Comparison of ENCODE assay signal across 10 mouse cellular contexts in genomic region chr9:41328959-41329358, GRCm38 (mm10).
DNase-seq lines count a peak whose midpoint lies in the region; ATAC-seq and TF ChIP-seq lines count a peak whose summit lies in the region.
"Had no signal": no experiment of that assay in that cellular context is flagged by ENCODE, and none has a peak within 500 bp of the region (broad histone marks: within the 10 kb centered on the region; RNA-seq: fewer than 3 reads in every experiment).

No protein-coding gene starts in this region.

- H3K9ac ChIP-seq in kidney, embryonic 14.5 days (ENCODE audit: low read depth, low read length), result 0 out of 2 replicates have a peak overlapping the region, but pooled peaks have one; percentile 7
- H3K9ac ChIP-seq in intestine, embryonic 15.5 days, result no peak overlapping the region
- H3K9ac ChIP-seq in neural tube, embryonic 13.5 days, result peak overlapping the region; percentile 65

- peak overlapping the region; percentile 18; the same call in 1 of the 2 replicates for H3K4me3 ChIP-seq in kidney, embryonic 14.5 days (ENCODE audit: low read length)
- H3K4me3 ChIP-seq in embryonic fibroblast, embryonic 13.5 days (ENCODE audit: insufficient read depth, low read length), result peak overlapping the region; percentile 36
- H3K4me3 ChIP-seq in intestine, embryonic 15.5 days (replicated peaks), result no peak overlapping the region
- H3K4me3 ChIP-seq in neural tube, embryonic 13.5 days, result peak overlapping the region; percentile 34

- whole genome bisulfite sequencing in kidney, embryonic 14.5 days, result 94% methylated on average over 1 of the region's 1 CpGs
- 97% methylated on average over 1 of the region's 1 CpGs for WGBS in intestine, embryonic 15.5 days
- WGBS in neural tube, embryonic 13.5 days, result 93% methylated on average over 1 of the region's 1 CpGs

- H3K4me1 ChIP-seq in kidney, embryonic 14.5 days (ENCODE audit: control insufficient read depth, insufficient read depth, low read length), result peaks cover 7% of the 10 kb centered on the region; the same call in 1 of the 2 replicates
- H3K4me1 ChIP-seq in embryonic fibroblast, embryonic 13.5 days (ENCODE audit: control insufficient read depth, insufficient read depth, low read length), result 0 out of 2 replicates have a peak, but pooled peaks cover 7% of the 10 kb centered on the region
- peaks cover 4% of the 10 kb centered on the region; the same call in 1 of the 2 replicates for H3K4me1 ChIP-seq in intestine, embryonic 15.5 days (replicated peaks)
- H3K4me1 ChIP-seq in neural tube, embryonic 13.5 days (replicated peaks), result peaks cover 47% of the 10 kb centered on the region

- no peak overlapping the region; the same call in 1 of the 2 replicates for H3K27ac ChIP-seq in kidney, embryonic 14.5 days (ENCODE audit: low read depth, low read length)
- H3K27ac ChIP-seq in embryonic fibroblast, embryonic 13.5 days (ENCODE audit: insufficient read depth, low read length), result peak overlapping the region; percentile 99
- H3K27ac ChIP-seq in intestine, embryonic 15.5 days, result no peak overlapping the region
- peak overlapping the region; percentile 86 for H3K27ac ChIP-seq in neural tube, embryonic 13.5 days (replicated peaks)

- no peaks in the 10 kb centered on the region for H3K36me3 ChIP-seq in kidney, embryonic 14.5 days (ENCODE audit: control insufficient read depth, insufficient read depth, low read length)
- no peaks in the 10 kb centered on the region for H3K36me3 ChIP-seq in intestine, embryonic 15.5 days
- no peaks in the 10 kb centered on the region for H3K36me3 ChIP-seq in neural tube, embryonic 13.5 days

- H3K9me3 ChIP-seq in kidney, embryonic 14.5 days (ENCODE audit: control insufficient read depth, low read length), result no peaks in the 10 kb centered on the region
- no peaks in the 10 kb centered on the region for H3K9me3 ChIP-seq in intestine, embryonic 15.5 days
- no peaks in the 10 kb centered on the region for H3K9me3 ChIP-seq in neural tube, embryonic 13.5 days

- TF ChIP-seq POLR2A in embryonic fibroblast, embryonic 13.5 days (IDR thresholded peaks at IDR 0.05; ENCODE audit: low read depth, low read length), result 0 out of 2 replicates have a peak, but pooled peaks have one; percentile 24

- DNase-seq in kidney, postnatal 10 days, result no peak
- DNase-seq in gastrocnemius, adult 8-10 months (ENCODE audit: low spot score in 2 of 2), result no peak
- no peak for DNase-seq in adipocyte (ENCODE audit: low spot score)
- DNase-seq in frontal cortex, postnatal 36 days (ENCODE audit: low spot score in 2 of 2), result no peak
- DNase-seq: lung, adult 2 months had no signal

- TF ChIP-seq CTCF in embryonic fibroblast, embryonic 13.5 days (IDR thresholded peaks at IDR 0.05; ENCODE audit: borderline replicate concordance, insufficient read depth, low read length), result no peak

- H3K4me2 ChIP-seq in kidney, embryonic 14.5 days (replicated peaks; ENCODE audit: low read depth, low read length), result peak overlapping the region; percentile 36
- H3K4me2 ChIP-seq in intestine, embryonic 15.5 days (replicated peaks), result peak overlapping the region; percentile 32
- H3K4me2 ChIP-seq in neural tube, embryonic 13.5 days, result peak overlapping the region; percentile 54

- ATAC-seq in kidney, embryonic 14.5 days (ENCODE audit: low FRiP score, low TSS enrichment), result no peak
- no peak for ATAC-seq in intestine, embryonic 15.5 days
- ATAC-seq in neural tube, embryonic 13.5 days (ENCODE audit: low read depth), result no peak

- H3K27me3 ChIP-seq in kidney, embryonic 14.5 days (ENCODE audit: control insufficient read depth, insufficient read depth, low read length), result no peaks in the 10 kb centered on the region
- H3K27me3 ChIP-seq in intestine, embryonic 15.5 days (replicated peaks), result no peaks in the 10 kb centered on the region
- H3K27me3 ChIP-seq in neural tube, embryonic 13.5 days, result no peaks in the 10 kb centered on the region
- H3K27me3 ChIP-seq: CH12.LX had no signal

Comparison
In these comparisons a context has a peak if more than half of its experiments do, and no peak if none do; other contexts are left out.
1. H3K27ac ChIP-seq: peak in embryonic fibroblast, embryonic 13.5 days (single experiment) and neural tube, embryonic 13.5 days (single experiment); none in kidney, embryonic 14.5 days (single experiment) and intestine, embryonic 15.5 days (single experiment).
2. Peak in every context shown above with its lines, with median percentiles within 50 percentile points of each other: H3K4me2 ChIP-seq.